Mouse (Mus musculus): ENCODE measurements around the gene C9orf72. TPM values are rescaled to one million over a fixed set of nuclear protein-coding genes. Genes with fewer than 3 reads are reported as not detected.

The C9orf72 gene
- total RNA-seq, 2 experiments from 2014 or later: 33.6 to 33.7 TPM

DNA sequence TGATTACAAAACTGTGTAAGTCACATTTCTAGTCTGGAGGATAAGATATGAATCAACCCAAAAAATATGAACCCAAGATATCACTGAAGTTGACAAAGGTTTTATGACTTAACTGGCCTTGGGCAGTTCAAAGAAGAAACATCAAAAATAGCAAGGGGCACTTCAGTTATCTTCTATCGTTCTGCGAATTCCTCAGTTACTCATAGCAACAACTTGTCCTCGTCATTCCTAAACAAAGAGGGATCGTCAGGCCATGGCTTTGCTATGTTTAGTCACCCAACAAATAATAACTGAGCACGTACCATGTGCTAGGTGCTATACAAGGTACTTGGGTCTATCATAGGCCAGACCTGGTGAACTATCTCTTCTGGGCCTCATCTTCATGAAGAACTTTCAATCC, 79.4 kb downstream of the C9orf72 start:
- DNase-seq (ENCODE audit: extremely low spot score in 1 of 2, low spot score in 2 of 2): no peak
- intact Hi-C loops (cut with DNase I): no loop called here

DNA sequence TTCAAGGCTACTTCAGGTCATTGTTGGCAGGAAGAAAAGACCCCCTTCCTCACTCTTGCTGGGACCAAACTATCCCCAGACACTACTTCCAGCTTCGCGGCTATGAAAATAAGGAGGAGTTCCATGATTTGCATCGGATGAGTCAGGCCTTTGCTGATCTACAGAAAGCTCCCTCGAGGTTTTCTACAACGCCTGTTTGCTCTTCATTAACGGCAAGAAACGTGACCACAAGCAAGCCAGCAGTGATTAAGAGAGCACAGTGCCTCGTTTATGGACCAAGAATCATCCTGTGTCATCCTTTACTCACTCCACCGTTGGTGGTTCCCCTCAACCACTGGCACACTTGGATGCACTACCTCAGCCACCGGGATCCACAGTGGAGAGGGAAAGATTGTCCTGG, 80.2 kb downstream of the C9orf72 start:
- intact Hi-C loops (cut with DNase I): no loop called here
- no peak for DNase-seq (ENCODE audit: extremely low spot score in 1 of 2, low spot score in 2 of 2)

DNA sequence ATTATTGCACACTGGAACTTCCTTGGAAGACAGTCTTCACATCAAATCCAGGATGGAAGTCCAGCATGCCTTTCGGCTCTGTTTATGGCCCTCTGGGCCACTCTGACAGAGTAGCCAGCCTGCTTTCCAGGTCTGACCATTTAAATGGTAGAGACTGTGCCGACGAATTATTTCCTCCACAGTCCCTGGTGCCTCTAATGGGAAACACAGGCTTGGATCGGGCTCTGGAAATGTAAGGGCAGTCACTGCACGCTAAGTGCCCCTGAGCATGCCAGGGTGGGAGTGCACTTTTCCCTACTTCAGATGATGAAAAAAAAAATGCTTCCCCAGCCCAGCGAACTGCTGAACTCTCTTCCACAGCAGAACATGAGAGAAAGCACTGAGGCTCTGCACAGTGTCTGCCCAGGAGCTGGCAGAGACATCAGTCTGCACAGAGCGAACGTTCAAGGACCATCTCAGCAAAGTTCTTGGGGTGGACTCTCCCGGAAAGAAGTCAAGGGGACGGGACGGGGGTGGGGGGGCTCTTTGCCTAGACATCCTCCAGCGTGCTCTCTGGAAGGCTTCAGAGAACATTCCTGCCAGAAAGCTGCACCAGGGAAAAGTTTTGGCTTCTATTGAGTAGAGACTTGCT, 82.4 kb downstream of the C9orf72 start:
- DNase-seq (ENCODE audit: extremely low spot score in 1 of 2, low spot score in 2 of 2): no peak
- intact Hi-C loops (cut with DNase I): no loop called here

Other genes with a start within 250 kb of the C9orf72 start
- not detected for gene Ifnk, start 74.1 kb downstream of the C9orf72 start, total RNA-seq (2021)
- gene Mob3b, start 68.7 kb downstream of the C9orf72 start, total RNA-seq (2021): 1 to 10 TPM; 2.0 to 4.0 TPM